Mouse (Mus musculus) frontal cortex, postnatal 36 days (tissue): Measurements from ENCODE around the gene Cuta.

Experiments
- DNase-seq, 2 experiments: peaks; one replicate each; pipeline ENCODE4 v3.0.0; 2022; ENCODE audit warnings: low spot score in 2 of 2

The Cuta gene

GRCm38 (mm10) chr17:26956309-26956708 lies 16.9 kb upstream of the Cuta start:
- no peak for DNase-seq

GRCm38 (mm10) chr17:26953726-26954125 lies 14.4 kb upstream of the Cuta start:
- no peak for DNase-seq

GRCm38 (mm10) chr17:26953201-26953600 lies 13.8 kb upstream of the Cuta start:
- no peak for DNase-seq

- no peak for DNase-seq
Measured at GRCm38 (mm10) chr17:26951952-26952877, 12.8 kb upstream of the Cuta start.

- DNase-seq, result peak; percentile 73 to 78
Measured at GRCm38 (mm10) chr17:26951406-26951805, 12.0 kb upstream of the Cuta start.

- DNase-seq, result no peak
Measured at GRCm38 (mm10) chr17:26950560-26951288, 11.4 kb upstream of the Cuta start.

GRCm38 (mm10) chr17:26949866-26950265 lies 10.5 kb upstream of the Cuta start:
- DNase-seq, result peak; percentile 58 to 60

GRCm38 (mm10) chr17:26949051-26949577 lies 9.7 kb upstream of the Cuta start:
- peak; percentile 41 to 57 for DNase-seq

GRCm38 (mm10) chr17:26948316-26949050 lies 9.1 kb upstream of the Cuta start:
- peak; percentile 47 to 54 for DNase-seq

GRCm38 (mm10) chr17:26947231-26948100 lies 8.1 kb upstream of the Cuta start:
- peak in 1 of 2 experiments; percentile 51 for DNase-seq

GRCm38 (mm10) chr17:26946567-26946966 lies 7.2 kb upstream of the Cuta start:
- peak; percentile 59 to 75 for DNase-seq

GRCm38 (mm10) chr17:26945824-26946495 lies 6.6 kb upstream of the Cuta start:
- peak; percentile 56 to 59 for DNase-seq

- DNase-seq, result no peak
Measured at GRCm38 (mm10) chr17:26941841-26942570, 2.6 kb upstream of the Cuta start.

- no peak for DNase-seq
Measured at GRCm38 (mm10) chr17:26941031-26941789, 1.8 kb upstream of the Cuta start, which contains the start of gene Syngap1. Gene Syngap1, plus strand, starts transcription at chr17:26941253.

GRCm38 (mm10) chr17:26939973-26940300 lies 568 bp upstream of the Cuta start:
- DNase-seq, result no peak

GRCm38 (mm10) chr17:26938731-26939130 lies 638 bp downstream of the Cuta start:
- DNase-seq, result no peak

- DNase-seq, result no peak
Measured at GRCm38 (mm10) chr17:26937883-26938695, 1.3 kb downstream of the Cuta start.
